Mouse (Mus musculus): ENCODE measurements around the gene Krt39. TPM values are rescaled to one million over a fixed set of nuclear protein-coding genes. Genes with fewer than 3 reads are reported as not detected.

Krt39 gene
- total and polyA plus RNA-seq, 3 experiments = not detected

- no peak overlapping the region for H3K4me3 ChIP-seq (ENCODE audit: control insufficient read depth in 1 of 2, insufficient read depth in 1 of 2, low read depth in 2 of 2, low read length in 2 of 2)
- H3K36me3 ChIP-seq (ENCODE audit: control insufficient read depth in 1 of 2, insufficient read depth in 2 of 2, low read length in 2 of 2) = no peaks in the 10 kb centered on the region
- no peak overlapping the region for H3K27ac ChIP-seq (ENCODE audit: control insufficient read depth, low read depth, low read length)
- no peaks in the 10 kb centered on the region for H3K4me1 ChIP-seq (ENCODE audit: control insufficient read depth in 1 of 2, insufficient read depth in 2 of 2, low read length in 2 of 2)
- no peaks in the 10 kb centered on the region for H3K27me3 ChIP-seq (ENCODE audit: control insufficient read depth in 1 of 2, insufficient read depth in 2 of 2, low read length in 2 of 2)
- H3K9ac ChIP-seq (ENCODE audit: control insufficient read depth, low read depth, low read length, poor library complexity, severe bottlenecking) = no peak overlapping the region
- H3K79me2 ChIP-seq (ENCODE audit: control insufficient read depth, insufficient read depth, low read length, poor library complexity) = no peaks in the 10 kb centered on the region
- DNase-seq (ENCODE audit: low read depth, low spot score) = no peak
- no peak for TF ChIP-seq POLR2AphosphoS5 (IDR thresholded peaks at IDR 0.05; ENCODE audit: borderline replicate concordance, low read depth, low read length)
- no peak for TF ChIP-seq CHD2 (IDR thresholded peaks at IDR 0.05; ENCODE audit: low read length)
- TF ChIP-seq EP300 (IDR thresholded peaks at IDR 0.05; ENCODE audit: low read depth in 1 of 2, low read length in 2 of 2) = no peak
- no peak for TF ChIP-seq HCFC1 (IDR thresholded peaks at IDR 0.05; ENCODE audit: low read depth, low read length)
- TF ChIP-seq RAD21 (IDR thresholded peaks at IDR 0.05; ENCODE audit: low read depth, low read length) = no peak
- H3K9me3 ChIP-seq (replicated peaks; ENCODE audit: insufficient read depth, low read length) = no peaks in the 10 kb centered on the region
Observed at GRCm38 (mm10) chr11:99500095-99500805, 20.9 kb downstream of the Krt39 start.

GRCm38 (mm10) chr11:99496460-99496859, 24.7 kb downstream of the Krt39 start:
- H3K9me3 ChIP-seq (replicated peaks; ENCODE audit: insufficient read depth, low read length) = no peaks in the 10 kb centered on the region
- H3K4me1 ChIP-seq (ENCODE audit: control insufficient read depth in 1 of 2, insufficient read depth in 2 of 2, low read length in 2 of 2) = no peaks in the 10 kb centered on the region
- no peak overlapping the region for H3K27ac ChIP-seq (ENCODE audit: control insufficient read depth, low read depth, low read length)
- no peaks in the 10 kb centered on the region for H3K79me2 ChIP-seq (ENCODE audit: control insufficient read depth, insufficient read depth, low read length, poor library complexity)
- H3K27me3 ChIP-seq (ENCODE audit: control insufficient read depth in 1 of 2, insufficient read depth in 2 of 2, low read length in 2 of 2) = no peaks in the 10 kb centered on the region
- TF ChIP-seq CHD2 (IDR thresholded peaks at IDR 0.05; ENCODE audit: low read length) = no peak
- TF ChIP-seq POLR2AphosphoS5 (IDR thresholded peaks at IDR 0.05; ENCODE audit: borderline replicate concordance, low read depth, low read length) = no peak
- TF ChIP-seq RCOR1 (IDR thresholded peaks at IDR 0.05; ENCODE audit: low read depth, low read length) = no peak
- TF ChIP-seq EP300 (IDR thresholded peaks at IDR 0.05; ENCODE audit: low read depth in 1 of 2, low read length in 2 of 2) = no peak
- TF ChIP-seq TCF12 (IDR thresholded peaks at IDR 0.05; ENCODE audit: low read depth, low read length) = no peak
- TF ChIP-seq SMC3 (IDR thresholded peaks at IDR 0.05; ENCODE audit: low read depth, low read length) = no peak
- TF ChIP-seq USF2 (IDR thresholded peaks at IDR 0.05; ENCODE audit: borderline replicate concordance in 1 of 2, insufficient read depth in 1 of 2, low read depth in 1 of 2, low read length in 2 of 2) = no peak
- H3K36me3 ChIP-seq (ENCODE audit: control insufficient read depth in 1 of 2, insufficient read depth in 2 of 2, low read length in 2 of 2) = no peaks in the 10 kb centered on the region
- H3K9ac ChIP-seq (ENCODE audit: control insufficient read depth, low read depth, low read length, poor library complexity, severe bottlenecking) = no peak overlapping the region
- H3K4me3 ChIP-seq (ENCODE audit: control insufficient read depth in 1 of 2, insufficient read depth in 1 of 2, low read depth in 2 of 2, low read length in 2 of 2) = no peak overlapping the region
- no peak for DNase-seq (ENCODE audit: low read depth, low spot score)

GRCm38 (mm10) chr11:99494741-99495140, 26.4 kb downstream of the Krt39 start:
- no peak overlapping the region for H3K27ac ChIP-seq (ENCODE audit: control insufficient read depth, low read depth, low read length)
- H3K27me3 ChIP-seq (ENCODE audit: control insufficient read depth in 1 of 2, insufficient read depth in 2 of 2, low read length in 2 of 2) = no peaks in the 10 kb centered on the region
- no peaks in the 10 kb centered on the region for H3K9me3 ChIP-seq (replicated peaks; ENCODE audit: insufficient read depth, low read length)
- TF ChIP-seq BHLHE40 (IDR thresholded peaks at IDR 0.05; ENCODE audit: borderline replicate concordance, low read depth, low read length) (no peak), MAFK (IDR thresholded peaks at IDR 0.05; ENCODE audit: borderline replicate concordance, low read depth, low read length) (no peak), MEF2A (IDR thresholded peaks at IDR 0.05; ENCODE audit: extremely low read depth, insufficient replicate concordance, low read depth, low read length, poor library complexity, severe bottlenecking) (no peak), CHD2 (IDR thresholded peaks at IDR 0.05; ENCODE audit: low read length) (no peak), ZNF384 (IDR thresholded peaks at IDR 0.05; ENCODE audit: low read depth, low read length) (no peak), HCFC1 (IDR thresholded peaks at IDR 0.05; ENCODE audit: low read depth, low read length) (no peak), POLR2AphosphoS2 (IDR thresholded peaks at IDR 0.05; ENCODE audit: low read length) (no peak), POLR2A (IDR thresholded peaks at IDR 0.05; ENCODE audit: control insufficient read depth in 1 of 2, insufficient read depth in 1 of 2, low read depth in 1 of 2, low read length in 2 of 2, poor library complexity in 1 of 2) (no peak), UBTF (IDR thresholded peaks at IDR 0.05; ENCODE audit: borderline replicate concordance, insufficient read depth, low read depth, low read length) (no peak), GABPA (IDR thresholded peaks at IDR 0.05; ENCODE audit: low read depth, low read length) (no peak), ZKSCAN1 (IDR thresholded peaks at IDR 0.05; ENCODE audit: low read depth, low read length) (no peak), RAD21 (IDR thresholded peaks at IDR 0.05; ENCODE audit: low read depth, low read length) (no peak), JUND (IDR thresholded peaks at IDR 0.05; ENCODE audit: low read depth, low read length) (no peak), GATA1 (IDR thresholded peaks at IDR 0.05; ENCODE audit: low read depth, low read length) (no peak), EP300 (IDR thresholded peaks at IDR 0.05; ENCODE audit: low read depth in 1 of 2, low read length in 2 of 2) (no peak), MAZ (IDR thresholded peaks at IDR 0.05; ENCODE audit: low read depth, low read length) (no peak), MAX (IDR thresholded peaks at IDR 0.05; ENCODE audit: low read length) (no peak), MXI1 (IDR thresholded peaks at IDR 0.05; ENCODE audit: low read depth, low read length) (no peak), ZC3H11A (IDR thresholded peaks at IDR 0.05; ENCODE audit: low read depth, low read length) (no peak)
- DNase-seq (ENCODE audit: low read depth, low spot score) = no peak
- no peaks in the 10 kb centered on the region for H3K4me1 ChIP-seq (ENCODE audit: control insufficient read depth in 1 of 2, insufficient read depth in 2 of 2, low read length in 2 of 2)
- H3K9ac ChIP-seq (ENCODE audit: control insufficient read depth, low read depth, low read length, poor library complexity, severe bottlenecking) = no peak overlapping the region
- H3K4me3 ChIP-seq (ENCODE audit: control insufficient read depth in 1 of 2, insufficient read depth in 1 of 2, low read depth in 2 of 2, low read length in 2 of 2) = no peak overlapping the region
- no peaks in the 10 kb centered on the region for H3K36me3 ChIP-seq (ENCODE audit: control insufficient read depth in 1 of 2, insufficient read depth in 2 of 2, low read length in 2 of 2)
- H3K79me2 ChIP-seq (ENCODE audit: control insufficient read depth, insufficient read depth, low read length, poor library complexity) = no peaks in the 10 kb centered on the region
